Mouse (Mus musculus): ENCODE measurements at regions not wholly inside any gene's neighbourhood (a gene's known extent, or its start where the extent isn't known, plus 50 kb on each side); places are given as distances from the start of the nearest gene placed in this dataset.

GRCm38 (mm10) chr10:7268386-7269033, 56.5 kb upstream of the Cnksr3 start:
- ATAC-seq (ENCODE audit: low TSS enrichment): peak; percentile 98

GRCm38 (mm10) chr10:7267903-7268302, 55.9 kb upstream of the Cnksr3 start:
- peak; percentile 38; the same call in 1 of the 2 replicates for ATAC-seq (ENCODE audit: low TSS enrichment)

- ATAC-seq (ENCODE audit: low TSS enrichment): no peak
Measured at GRCm38 (mm10) chr10:7267106-7267505, 55.1 kb upstream of the Cnksr3 start.

GRCm38 (mm10) chr10:7265412-7265811, 53.4 kb upstream of the Cnksr3 start:
- ATAC-seq (ENCODE audit: low TSS enrichment): no peak

- no peak for ATAC-seq (ENCODE audit: low TSS enrichment)
Measured at GRCm38 (mm10) chr10:7264721-7265120, 52.7 kb upstream of the Cnksr3 start.
